Mouse (Mus musculus) cerebellum, adult (tissue): ENCODE data around the gene Gad1.

Experiments
- ATAC-seq: cut with Nextera tagmentation; 2 replicates; pipeline ENCODE4 v1.9.2; 2017; ENCODE audit warnings: mild to moderate bottlenecking, moderate library complexity, mixed read lengths; ENCODE audit not compliant: insufficient number of reproducible peaks, low FRiP score, low TSS enrichment

The Gad1 gene

DNA sequence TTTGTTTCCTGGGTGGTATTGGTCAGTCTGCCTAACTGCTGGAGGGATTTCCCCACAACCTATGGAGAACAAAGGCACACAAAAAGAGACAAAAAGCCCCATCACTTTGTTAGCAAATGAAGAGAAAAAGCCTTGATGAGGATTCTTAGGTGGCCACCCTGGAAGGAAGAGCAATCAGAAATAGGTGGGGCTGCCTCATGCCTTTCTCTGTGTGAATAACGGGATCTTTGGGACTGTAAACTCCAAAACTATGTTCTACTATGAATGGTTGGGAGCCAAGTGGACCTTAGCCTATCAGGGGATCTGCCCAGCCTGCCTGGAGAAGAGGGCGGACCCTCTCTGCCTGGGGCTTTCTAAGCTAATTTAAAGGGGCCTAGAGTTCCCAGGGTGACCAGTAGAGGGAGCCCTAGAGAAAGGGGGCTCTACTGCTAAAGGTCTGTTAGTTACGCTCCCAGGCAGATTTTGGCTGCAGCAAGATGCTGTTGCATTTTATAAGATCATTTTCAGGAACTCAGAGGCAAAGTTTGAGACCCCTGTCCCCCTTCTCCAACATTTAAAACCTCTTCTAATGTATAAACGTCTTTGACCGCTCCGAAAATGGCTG lies 66.5 kb downstream of the Gad1 start:
- no peak for ATAC-seq

DNA sequence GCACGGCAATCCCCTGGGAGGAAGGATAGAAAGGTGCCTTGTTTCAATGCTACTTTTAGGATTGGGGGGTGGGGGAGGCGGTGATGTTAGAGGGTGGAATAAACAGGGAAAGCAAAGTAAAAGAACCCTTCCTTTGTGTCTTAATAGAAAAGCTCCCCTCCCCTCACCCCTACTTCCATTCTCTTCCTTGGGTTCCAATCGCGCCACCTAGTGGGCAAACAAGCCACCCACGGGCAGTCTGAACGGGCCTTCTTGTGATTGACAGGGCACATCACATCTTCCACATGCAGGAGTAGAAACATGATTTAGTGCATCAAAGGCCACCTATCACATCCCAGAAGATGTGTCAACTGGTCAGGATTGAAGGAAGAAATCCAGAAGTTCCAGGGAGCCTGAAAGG lies 67.4 kb downstream of the Gad1 start:
- ATAC-seq: no peak

DNA sequence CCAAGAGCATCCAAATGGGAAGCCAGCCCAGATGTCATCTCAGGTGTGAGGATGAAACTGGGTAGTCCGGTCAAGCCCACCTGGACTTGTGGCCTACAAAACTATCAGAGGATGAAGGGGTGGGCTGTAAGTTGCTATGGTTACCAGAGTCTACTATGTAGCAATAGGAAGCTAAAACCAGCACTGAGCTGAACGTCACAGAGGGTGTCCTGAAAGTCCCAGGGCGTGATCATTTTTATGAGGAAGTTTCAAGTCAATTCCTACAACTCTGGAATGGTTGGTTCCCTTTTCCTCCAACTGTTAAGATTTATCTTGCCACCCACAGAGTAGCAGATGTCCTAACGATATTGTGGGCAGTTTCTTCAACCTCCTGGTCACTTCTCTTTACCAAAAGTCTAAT lies 69.4 kb downstream of the Gad1 start:
- ATAC-seq: no peak

GRCm38 (mm10) chr2:70625761-70626160 lies 72.9 kb downstream of the Gad1 start:
- no peak for ATAC-seq

DNA sequence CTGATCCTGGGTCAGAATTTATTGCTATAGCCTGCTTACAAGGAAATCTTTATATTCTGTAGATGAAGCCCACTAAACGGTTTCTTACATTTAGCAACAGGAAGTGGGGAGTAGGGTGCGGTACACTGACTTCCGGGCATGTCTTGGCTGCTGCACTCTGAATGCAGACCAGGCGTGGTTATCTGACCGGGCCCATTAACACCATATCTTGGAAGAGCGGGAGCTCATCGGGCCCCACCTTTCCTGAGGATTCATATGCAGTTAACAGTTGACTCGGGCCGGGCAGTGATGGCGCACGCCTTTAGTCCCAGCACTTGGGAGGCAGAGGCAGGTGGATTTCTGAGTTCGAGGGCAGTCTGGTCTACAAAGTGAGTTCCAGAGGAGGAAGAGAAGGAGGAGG lies 75.5 kb downstream of the Gad1 start:
- no peak for ATAC-seq

- no peak for ATAC-seq
These were observed 76.5 kb downstream of the Gad1 start for GRCm38 (mm10) chr2:70629339-70629761.

- no peak for ATAC-seq
These were observed 77.0 kb downstream of the Gad1 start for GRCm38 (mm10) chr2:70629921-70630320.

GRCm38 (mm10) chr2:70631321-70631720 lies 78.4 kb downstream of the Gad1 start:
- ATAC-seq: no peak

DNA sequence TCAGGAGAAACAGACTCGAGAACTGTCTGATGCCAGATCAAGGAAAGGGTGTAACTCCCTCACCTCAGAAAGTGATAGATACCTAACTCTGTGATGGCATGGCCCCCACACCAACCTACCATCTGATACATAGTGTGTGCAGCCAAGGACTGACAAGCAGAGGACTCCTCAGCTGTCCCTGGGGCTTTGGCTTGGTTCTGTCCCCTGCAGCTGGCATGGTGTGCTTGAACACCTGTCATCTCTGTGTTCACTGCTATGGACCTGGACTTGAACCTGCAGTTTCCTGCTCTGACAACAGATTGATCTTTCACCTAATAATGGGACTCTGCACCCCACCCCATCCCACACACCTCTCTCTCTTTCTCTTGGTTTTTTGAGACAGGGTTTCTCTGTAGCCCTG lies 79.5 kb downstream of the Gad1 start:
- ATAC-seq: no peak

- no peak for ATAC-seq
These were observed 81.3 kb downstream of the Gad1 start for GRCm38 (mm10) chr2:70634028-70634690.

DNA sequence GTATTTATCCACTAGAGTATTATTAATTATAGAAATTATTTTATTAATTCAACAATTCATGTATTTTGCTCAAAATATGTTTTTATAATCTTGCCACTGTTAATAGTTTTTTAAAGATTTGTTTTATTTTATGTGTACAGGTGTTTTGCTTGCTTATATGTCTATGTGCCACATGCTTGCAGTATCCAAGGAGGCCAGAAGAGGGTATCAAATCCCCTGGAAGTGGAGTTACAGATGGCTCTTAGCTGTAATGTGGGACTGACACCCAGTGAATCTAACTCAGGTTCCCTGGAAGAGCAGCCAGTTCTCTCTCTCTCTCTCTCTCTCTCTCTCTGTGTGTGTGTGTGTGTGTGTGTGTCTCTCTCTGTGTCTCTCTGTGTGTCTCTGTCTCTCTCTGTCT lies 88.1 kb downstream of the Gad1 start:
- ATAC-seq: no peak

GRCm38 (mm10) chr2:70642971-70643565 lies 90.2 kb downstream of the Gad1 start:
- ATAC-seq: no peak

GRCm38 (mm10) chr2:70645266-70645780 lies 92.5 kb downstream of the Gad1 start:
- ATAC-seq: no peak

DNA sequence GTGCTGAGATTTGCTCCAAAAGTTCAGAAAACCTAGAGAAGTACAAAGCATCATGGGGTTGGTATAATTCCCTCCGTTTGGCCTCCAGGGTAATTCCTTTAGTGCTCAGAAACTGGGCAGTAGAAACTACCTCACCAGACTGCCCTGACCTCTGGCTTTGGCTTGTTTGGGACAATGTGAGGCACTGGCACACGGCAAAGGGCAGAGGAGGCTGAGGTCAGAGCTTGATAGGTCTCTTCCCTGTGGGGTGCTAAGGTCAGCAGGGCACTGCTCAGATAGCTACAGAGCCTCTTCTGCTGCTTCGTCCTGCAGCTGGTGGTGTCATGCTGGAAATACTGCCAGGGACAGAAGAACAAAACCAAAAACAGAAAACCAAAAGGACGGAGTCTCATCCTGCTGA lies 94.8 kb downstream of the Gad1 start:
- ATAC-seq: no peak

DNA sequence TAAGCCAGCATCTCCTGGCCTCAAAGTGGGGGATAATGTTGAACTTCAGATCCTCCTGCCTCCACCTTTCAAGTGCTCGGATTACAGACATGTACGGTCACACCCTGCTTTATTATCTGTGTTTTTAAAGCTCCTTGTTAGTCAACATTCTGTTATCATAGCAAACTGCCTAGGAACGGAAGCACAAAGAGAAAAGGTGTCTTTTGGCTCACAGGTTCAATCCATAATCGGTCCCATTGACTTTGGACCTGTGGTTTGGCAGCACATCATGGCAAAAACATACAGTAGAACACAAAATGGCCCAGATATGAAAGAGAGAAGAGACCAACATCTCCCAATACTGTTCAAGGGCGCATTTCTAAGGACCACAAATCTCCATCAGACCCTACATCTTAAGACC lies 95.4 kb downstream of the Gad1 start:
- no peak for ATAC-seq

DNA sequence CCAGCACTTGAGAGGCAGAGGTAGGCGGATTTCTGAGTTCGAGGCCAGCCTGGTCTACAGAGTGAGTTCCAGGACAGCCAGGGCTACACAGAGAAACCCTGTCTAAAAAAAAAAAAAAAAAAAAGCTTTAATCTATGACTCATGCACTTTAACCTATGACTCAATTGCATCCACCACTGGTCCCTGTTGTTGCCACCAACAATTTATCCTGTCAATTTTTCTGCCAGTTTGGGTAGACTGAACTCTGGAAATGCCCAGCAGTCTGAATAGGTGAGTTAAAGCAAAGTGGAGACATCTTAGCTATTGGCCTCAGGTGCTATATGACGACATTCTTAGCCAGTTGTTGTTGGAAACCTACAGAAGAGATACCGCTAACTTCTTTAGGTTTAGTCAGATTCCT lies 96.6 kb downstream of the Gad1 start:
- ATAC-seq: no peak
